Mouse (Mus musculus) embryonic facial prominence, embryonic 15.5 days (tissue): ENCODE measurements around the gene Mad1l1. TPM values are rescaled to one million over a fixed set of nuclear protein-coding genes. Genes with fewer than 3 reads are reported as not detected.

Experiments used
- ATAC-seq: fragments of 200-750 bp; cut with Nextera tagmentation; 2 replicates; pipeline ENCODE4 v1.8.0; 2017; ENCODE audit warnings: low read depth, moderate TSS enrichment; ENCODE audit not compliant: insufficient number of reproducible peaks, low FRiP score, low TSS enrichment
- H3K27ac ChIP-seq: fragments of 300-500 bp; sonication (generic); replicated peaks from 2 replicates; pipeline ENCODE4 v1.5.1; 2015; ENCODE audit warnings: mild to moderate bottlenecking, inconsistent platforms
- H3K27me3 ChIP-seq: fragments of 300-500 bp; sonication (generic); 2 replicates; pipeline ENCODE4 v1.6.1; 2015; ENCODE audit warnings: inconsistent platforms
- H3K36me3 ChIP-seq: fragments of 300-500 bp; sonication (generic); 2 replicates; pipeline ENCODE4 v1.6.1; 2015; ENCODE audit warnings: mild to moderate bottlenecking, inconsistent platforms
- H3K4me1 ChIP-seq: fragments of 300-500 bp; sonication (generic); 2 replicates; pipeline ENCODE4 v1.6.1; 2015; ENCODE audit warnings: inconsistent platforms
- H3K4me2 ChIP-seq: fragments of 300-500 bp; sonication (generic); replicated peaks from 2 replicates; pipeline ENCODE4 v1.6.1; 2015; ENCODE audit warnings: mild to moderate bottlenecking, inconsistent platforms
- H3K4me3 ChIP-seq: fragments of 300-500 bp; sonication (generic); replicated peaks from 2 replicates; pipeline ENCODE4 v1.5.1; 2015; ENCODE audit warnings: mild to moderate bottlenecking, inconsistent platforms
- H3K9ac ChIP-seq: fragments of 300-500 bp; sonication (generic); 2 replicates; pipeline ENCODE4 v1.6.1; 2015; ENCODE audit warnings: inconsistent platforms
- H3K9me3 ChIP-seq: fragments of 300-500 bp; sonication (generic); replicated peaks from 2 replicates; pipeline ENCODE4 v1.6.1; 2016; ENCODE audit warnings: inconsistent platforms
- WGBS: fragments of 180-500 bp; shearing (Covaris S2); methylation state at CpG from one replicate; pipeline ENCODE4 v1.1.7; 2015; 5-methylcytosine and 5-hydroxymethylcytosine counted together
- polyA plus RNA-seq: library from polyadenylated mRNA; unstranded; fragments of >200 nt; fragmentation: Nextera tagmentation; extraction: Ambion mirVana; gene quantifications from 2 replicates; pipeline ENCODE4 v1.2.1, GENCODE M21; 2015

Gene Mad1l1
- polyA plus RNA-seq, 1 experiment from 2014 or later: 48.2 TPM

- H3K27ac ChIP-seq: no peak overlapping the region
- no peaks in the 10 kb centered on the region for H3K27me3 ChIP-seq
- H3K4me1 ChIP-seq: peaks cover 14% of the 10 kb centered on the region; the same call in 1 of the 2 replicates
- no peak overlapping the region for H3K4me2 ChIP-seq
- no peak overlapping the region for H3K4me3 ChIP-seq
- 62% methylated on average over 14 of the region's 14 CpGs for WGBS
- no peak overlapping the region for H3K9ac ChIP-seq
- no peaks in the 10 kb centered on the region for H3K36me3 ChIP-seq
- no peak for ATAC-seq
- H3K9me3 ChIP-seq: no peaks in the 10 kb centered on the region
Measured at GRCm38 (mm10) chr5:140174814-140175490, 146.4 kb downstream of the Mad1l1 start.

DNA sequence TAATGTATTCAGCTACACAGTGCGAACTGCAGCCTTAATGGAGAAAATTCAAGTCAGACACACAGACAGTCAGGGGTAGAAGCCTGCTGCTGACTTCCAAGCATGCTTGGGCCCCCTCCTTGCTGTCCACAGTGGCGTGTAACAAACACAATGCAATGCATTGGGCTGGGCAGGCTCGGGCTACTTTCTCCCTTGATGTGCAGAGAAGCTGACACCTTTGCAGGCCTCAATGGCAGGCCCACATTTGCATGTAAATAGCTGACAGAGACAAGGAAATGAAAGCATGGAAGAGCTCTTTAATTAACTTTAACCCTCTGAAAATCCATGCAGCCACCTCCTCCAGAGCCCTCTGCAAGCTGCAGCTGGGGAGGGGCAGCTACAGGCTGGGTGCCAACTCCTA lies 147.3 kb downstream of the Mad1l1 start:
- ATAC-seq: no peak
- H3K4me3 ChIP-seq: no peak overlapping the region
- H3K27ac ChIP-seq: no peak overlapping the region
- no peaks in the 10 kb centered on the region for H3K27me3 ChIP-seq
- H3K4me2 ChIP-seq: no peak overlapping the region
- WGBS: 39% methylated on average over 3 of the region's 3 CpGs
- H3K9ac ChIP-seq: no peak overlapping the region
- H3K4me1 ChIP-seq: peaks cover 14% of the 10 kb centered on the region; the same call in 1 of the 2 replicates
- no peaks in the 10 kb centered on the region for H3K36me3 ChIP-seq
- no peaks in the 10 kb centered on the region for H3K9me3 ChIP-seq

DNA sequence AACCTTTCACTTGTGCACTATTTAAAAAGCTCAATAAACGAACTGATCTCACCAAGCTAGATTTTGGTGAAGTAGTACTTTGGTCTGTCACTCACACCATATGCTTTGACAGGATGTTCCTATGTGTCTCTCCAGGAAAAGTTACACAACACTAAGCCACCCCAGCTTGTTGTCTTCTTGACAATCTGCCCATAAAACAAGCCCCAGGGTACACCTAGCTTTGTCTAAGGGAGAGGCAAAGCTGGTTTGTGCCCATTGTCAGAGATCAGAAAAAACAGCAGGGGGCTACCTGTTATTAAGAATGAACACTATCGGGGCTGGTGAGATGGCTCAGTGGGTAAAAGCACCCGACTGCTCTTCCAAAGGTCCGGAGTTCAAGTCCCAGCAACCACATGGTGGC lies 148.2 kb downstream of the Mad1l1 start:
- H3K4me1 ChIP-seq: peaks cover 12% of the 10 kb centered on the region; the same call in 1 of the 2 replicates
- WGBS: 85% methylated on average over 4 of the region's 4 CpGs

GRCm38 (mm10) chr5:140171710-140172109 lies 149.6 kb downstream of the Mad1l1 start:
- 64% methylated on average over 1 of the region's 1 CpGs for WGBS
- Histone ChIP-seq H3K36me3 (no peaks in the 10 kb centered on the region), H3K27ac (no peak overlapping the region), H3K4me2 (no peak overlapping the region), H3K9ac (no peak overlapping the region), H3K4me1 (peaks cover 10% of the 10 kb centered on the region; the same call in 1 of the 2 replicates), H3K4me3 (no peak overlapping the region), H3K9me3 (no peaks in the 10 kb centered on the region), H3K27me3 (no peaks in the 10 kb centered on the region)
- ATAC-seq: no peak

More for the DNA sequence above, 148.2 kb downstream of the Mad1l1 start:
- Histone ChIP-seq H3K27me3 (no peaks in the 10 kb centered on the region), H3K36me3 (no peaks in the 10 kb centered on the region), H3K4me2 (no peak overlapping the region), H3K27ac (no peak overlapping the region), H3K4me3 (no peak overlapping the region), H3K9me3 (no peaks in the 10 kb centered on the region), H3K9ac (no peak overlapping the region)
- no peak for ATAC-seq

DNA sequence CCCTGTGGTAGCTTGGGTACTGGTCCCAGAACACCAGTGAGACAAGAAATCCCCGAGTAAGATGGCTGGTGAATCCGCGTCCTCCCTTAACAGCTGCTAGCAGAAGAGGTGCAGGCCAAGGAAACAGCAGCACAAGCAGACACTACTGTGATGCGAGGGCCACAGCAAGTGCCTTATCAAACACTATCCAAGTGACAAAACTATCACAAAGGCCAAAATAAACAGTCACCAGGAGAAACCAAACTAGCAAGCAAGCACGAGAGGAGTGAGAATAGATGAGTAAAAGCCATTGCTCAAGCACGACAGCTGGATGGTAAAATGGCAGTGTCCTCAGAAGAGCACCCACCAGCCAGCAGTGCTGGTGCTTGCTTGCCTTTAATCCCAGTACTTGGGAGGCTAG lies 153.8 kb downstream of the Mad1l1 start:
- 83% methylated on average over 6 of the region's 6 CpGs for WGBS
- H3K36me3 ChIP-seq: no peaks in the 10 kb centered on the region
- no peak for ATAC-seq
- H3K4me1 ChIP-seq: no peaks in the 10 kb centered on the region
- H3K27me3 ChIP-seq: no peaks in the 10 kb centered on the region
- no peak overlapping the region for H3K9ac ChIP-seq
- no peak overlapping the region for H3K4me2 ChIP-seq
- H3K27ac ChIP-seq: no peak overlapping the region
- no peak overlapping the region for H3K4me3 ChIP-seq
- H3K9me3 ChIP-seq: no peaks in the 10 kb centered on the region

- 87% methylated on average over 6 of the region's 6 CpGs for WGBS
- no peak overlapping the region for H3K9ac ChIP-seq
- H3K4me3 ChIP-seq: no peak overlapping the region
- no peaks in the 10 kb centered on the region for H3K36me3 ChIP-seq
- ATAC-seq: no peak
- no peaks in the 10 kb centered on the region for H3K27me3 ChIP-seq
- no peak overlapping the region for H3K4me2 ChIP-seq
- H3K9me3 ChIP-seq: no peaks in the 10 kb centered on the region
- no peak overlapping the region for H3K27ac ChIP-seq
- no peaks in the 10 kb centered on the region for H3K4me1 ChIP-seq
Measured at GRCm38 (mm10) chr5:140167080-140167479, 154.3 kb downstream of the Mad1l1 start.

DNA sequence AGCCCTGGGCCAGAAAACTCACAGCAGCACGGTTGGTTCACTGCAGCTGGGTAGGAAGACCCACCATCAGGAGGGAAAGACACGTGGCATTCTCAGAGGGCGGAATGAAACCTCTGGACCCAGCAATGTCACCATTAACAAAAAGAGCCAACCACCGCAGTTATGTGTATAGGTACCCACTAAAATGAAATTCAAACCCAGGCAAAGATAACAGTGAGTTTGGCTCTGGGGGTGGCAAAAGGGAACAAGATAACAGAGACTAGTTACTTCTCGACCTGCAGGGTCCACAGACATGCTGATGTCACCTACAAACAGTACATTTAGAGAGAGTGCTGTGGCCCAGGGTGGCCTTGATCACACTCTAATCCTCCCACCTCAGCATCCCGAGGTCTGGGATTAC lies 157.4 kb downstream of the Mad1l1 start:
- Histone ChIP-seq H3K4me2 (no peak overlapping the region), H3K4me3 (no peak overlapping the region), H3K36me3 (no peaks in the 10 kb centered on the region), H3K27me3 (no peaks in the 10 kb centered on the region), H3K4me1 (no peaks in the 10 kb centered on the region), H3K27ac (no peak overlapping the region), H3K9ac (no peak overlapping the region), H3K9me3 (no peaks in the 10 kb centered on the region)
- 67% methylated on average over 6 of the region's 6 CpGs for WGBS
- ATAC-seq: no peak

DNA sequence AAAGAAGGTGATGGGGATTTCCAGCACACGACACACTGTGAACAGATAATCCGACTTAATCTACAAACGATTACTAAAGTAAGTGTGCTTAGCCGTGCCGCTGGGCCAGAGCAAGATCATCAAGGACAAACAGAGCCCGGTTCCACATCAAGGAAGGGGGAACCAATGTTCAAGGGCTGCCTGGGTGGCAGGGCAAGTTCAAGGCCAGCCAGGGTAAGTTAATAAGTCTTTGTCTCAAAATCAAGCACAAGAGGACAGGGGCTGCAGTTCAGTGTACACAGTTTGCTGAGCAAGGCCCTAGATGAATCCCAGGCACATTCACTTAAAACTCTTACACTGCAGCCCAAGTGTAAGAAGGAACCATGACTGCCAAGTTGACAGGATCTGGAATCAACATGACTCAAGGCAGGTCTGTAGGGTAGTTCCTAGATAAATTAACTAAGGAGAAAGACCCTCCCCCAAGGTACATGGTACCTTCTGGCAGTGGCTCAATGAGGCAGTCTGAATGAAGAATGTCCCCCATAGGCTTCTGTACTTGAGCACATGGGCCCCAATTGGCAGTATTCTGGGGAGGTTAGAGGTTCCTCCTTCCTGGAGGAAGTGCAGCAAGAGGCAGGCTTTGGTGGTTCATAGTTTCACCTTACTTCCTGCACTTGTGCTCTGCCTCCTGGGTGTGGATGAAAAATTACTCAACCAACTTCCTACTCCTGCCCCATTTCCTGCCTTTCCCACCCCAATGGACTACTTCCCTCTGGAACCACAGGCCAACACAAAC lies 159.1 kb downstream of the Mad1l1 start:
- no peaks in the 10 kb centered on the region for H3K4me1 ChIP-seq
- H3K27me3 ChIP-seq: no peaks in the 10 kb centered on the region
- H3K9ac ChIP-seq: no peak overlapping the region
- H3K4me3 ChIP-seq: no peak overlapping the region
- H3K27ac ChIP-seq: no peak overlapping the region
- H3K4me2 ChIP-seq: no peak overlapping the region
- H3K36me3 ChIP-seq: no peaks in the 10 kb centered on the region
- no peak for ATAC-seq
- 80% methylated on average over 6 of the region's 6 CpGs for WGBS
- no peaks in the 10 kb centered on the region for H3K9me3 ChIP-seq

- H3K4me1 ChIP-seq: no peaks in the 10 kb centered on the region
- H3K36me3 ChIP-seq: no peaks in the 10 kb centered on the region
- no peaks in the 10 kb centered on the region for H3K9me3 ChIP-seq
- no peak overlapping the region for H3K9ac ChIP-seq
- H3K4me3 ChIP-seq: no peak overlapping the region
- H3K4me2 ChIP-seq: no peak overlapping the region
- H3K27me3 ChIP-seq: no peaks in the 10 kb centered on the region
- no peak for ATAC-seq
- 90% methylated on average over 4 of the region's 4 CpGs for WGBS
- no peak overlapping the region for H3K27ac ChIP-seq
Measured at GRCm38 (mm10) chr5:140159007-140159406, 162.3 kb downstream of the Mad1l1 start.

- Histone ChIP-seq H3K36me3 (no peaks in the 10 kb centered on the region), H3K9me3 (no peaks in the 10 kb centered on the region), H3K27ac (no peak overlapping the region), H3K27me3 (no peaks in the 10 kb centered on the region), H3K4me3 (no peak overlapping the region), H3K4me1 (no peaks in the 10 kb centered on the region), H3K4me2 (no peak overlapping the region), H3K9ac (no peak overlapping the region)
- ATAC-seq: no peak
- WGBS: 97% methylated on average over 1 of the region's 1 CpGs
Measured at GRCm38 (mm10) chr5:140157886-140158627, 163.3 kb downstream of the Mad1l1 start.

DNA sequence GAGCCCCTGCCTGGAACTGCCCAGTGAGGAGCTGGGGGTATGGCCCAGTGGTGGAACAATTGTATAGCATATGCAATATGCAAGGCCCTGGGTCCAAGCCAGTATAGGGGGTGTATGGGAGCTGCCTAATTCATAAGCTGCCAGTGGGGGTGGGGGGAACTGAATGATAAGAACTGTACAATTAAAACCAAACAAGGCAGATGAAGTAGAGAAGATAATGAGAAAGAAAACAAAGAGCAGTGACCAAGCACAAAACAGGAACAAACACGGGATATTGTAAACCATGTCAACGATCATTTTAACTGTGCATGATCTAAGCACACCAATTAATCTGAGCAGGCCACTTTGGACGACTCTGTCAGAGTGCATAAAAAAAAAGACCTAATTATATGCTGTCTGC lies 167.2 kb downstream of the Mad1l1 start:
- Histone ChIP-seq H3K4me2 (no peak overlapping the region), H3K9ac (no peak overlapping the region), H3K27me3 (no peaks in the 10 kb centered on the region), H3K4me1 (no peaks in the 10 kb centered on the region), H3K9me3 (no peaks in the 10 kb centered on the region), H3K36me3 (no peaks in the 10 kb centered on the region), H3K27ac (no peak overlapping the region), H3K4me3 (no peak overlapping the region)
- 68% methylated on average over 3 of the region's 3 CpGs for WGBS
- no peak for ATAC-seq
